Mouse (Mus musculus) adrenal gland, postnatal 36 days (tissue): ENCODE measurements at regions not wholly inside any gene's neighbourhood (a gene's known extent, or its start where the extent isn't known, plus 50 kb on each side); places are given as distances from the start of the nearest gene placed in this dataset.

Experiments used
- DNase-seq, 2 experiments: peaks; one replicate each; pipeline ENCODE4 v3.0.0; 2021; ENCODE audit warnings: mixed read lengths in 1 of 2

DNA sequence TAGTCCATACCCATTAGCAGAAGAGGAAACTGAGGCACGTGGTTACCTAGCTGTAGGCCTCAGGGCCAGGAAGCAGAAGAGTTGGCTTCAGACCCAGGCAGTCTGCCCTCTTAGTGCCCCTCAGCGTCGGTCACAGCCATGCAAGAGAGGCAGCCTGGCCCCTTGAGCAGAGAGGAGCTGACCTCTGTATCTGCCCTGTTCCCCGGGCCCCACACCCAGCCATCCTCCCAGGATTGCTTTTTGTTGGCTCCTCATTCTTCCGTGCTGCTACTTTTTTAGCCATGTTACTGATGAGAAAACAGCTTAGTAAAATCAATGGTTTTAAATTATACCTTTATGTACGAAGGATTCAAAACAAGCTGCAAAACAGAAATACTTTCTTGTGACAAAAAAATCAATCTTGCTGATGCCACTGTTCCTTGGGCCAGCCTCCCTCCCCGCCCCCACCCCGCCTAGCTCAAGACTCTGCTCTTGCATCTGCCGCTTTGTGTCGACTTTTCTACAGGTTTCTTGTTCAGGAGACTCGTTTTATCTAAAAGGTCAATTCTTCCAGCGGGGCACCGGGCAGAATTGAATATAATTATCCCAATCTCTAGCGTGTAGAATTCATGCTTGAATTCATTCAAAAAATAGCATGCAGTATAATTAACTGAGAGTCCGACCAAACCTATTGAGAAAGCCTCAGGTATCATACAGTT lies 70.8 kb downstream of the Sall1 start:
- DNase-seq = no peak

DNA sequence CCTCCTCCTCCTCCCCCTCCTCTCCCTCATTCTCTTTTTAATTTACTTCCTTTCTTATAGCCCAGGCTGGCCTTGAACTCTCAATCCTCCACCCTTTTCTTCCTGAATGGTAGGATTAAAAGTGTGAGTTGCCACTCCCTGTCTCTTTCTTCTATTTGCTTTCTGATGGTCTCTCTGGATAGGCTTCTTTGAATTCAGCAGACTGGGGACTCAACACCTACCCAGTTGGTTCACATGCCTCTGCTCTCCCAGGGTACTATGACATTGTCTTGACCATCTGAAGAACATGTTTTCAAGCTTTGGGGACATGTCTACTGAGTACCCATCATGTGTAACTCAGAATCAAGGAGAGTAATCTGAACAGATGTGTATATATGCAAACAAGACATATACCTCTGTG lies 85.1 kb downstream of the Sall1 start:
- no peak for DNase-seq

DNA sequence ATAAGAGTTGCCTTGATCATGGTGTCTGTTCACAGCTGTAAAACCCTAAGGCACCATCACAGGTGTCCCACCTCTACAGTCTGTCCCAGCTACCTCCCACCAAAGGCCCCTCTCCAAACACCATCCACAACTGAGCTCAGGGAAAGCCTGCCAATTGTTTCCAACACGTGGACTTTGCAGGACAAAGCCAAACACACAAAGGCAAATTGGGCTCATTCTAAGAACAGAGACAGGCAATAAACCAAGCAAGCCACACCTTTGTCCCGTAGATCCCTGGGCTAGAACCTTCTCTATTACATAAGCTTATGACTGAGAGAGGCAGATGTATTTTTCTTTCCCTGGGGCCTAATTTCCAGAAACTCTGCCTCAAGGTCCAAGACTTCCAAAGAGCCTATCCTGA lies 90.8 kb downstream of the Sall1 start:
- DNase-seq = no peak

- DNase-seq = no peak
Observed at GRCm38 (mm10) chr8:88951829-88952155, 92.2 kb downstream of the Sall1 start.

DNA sequence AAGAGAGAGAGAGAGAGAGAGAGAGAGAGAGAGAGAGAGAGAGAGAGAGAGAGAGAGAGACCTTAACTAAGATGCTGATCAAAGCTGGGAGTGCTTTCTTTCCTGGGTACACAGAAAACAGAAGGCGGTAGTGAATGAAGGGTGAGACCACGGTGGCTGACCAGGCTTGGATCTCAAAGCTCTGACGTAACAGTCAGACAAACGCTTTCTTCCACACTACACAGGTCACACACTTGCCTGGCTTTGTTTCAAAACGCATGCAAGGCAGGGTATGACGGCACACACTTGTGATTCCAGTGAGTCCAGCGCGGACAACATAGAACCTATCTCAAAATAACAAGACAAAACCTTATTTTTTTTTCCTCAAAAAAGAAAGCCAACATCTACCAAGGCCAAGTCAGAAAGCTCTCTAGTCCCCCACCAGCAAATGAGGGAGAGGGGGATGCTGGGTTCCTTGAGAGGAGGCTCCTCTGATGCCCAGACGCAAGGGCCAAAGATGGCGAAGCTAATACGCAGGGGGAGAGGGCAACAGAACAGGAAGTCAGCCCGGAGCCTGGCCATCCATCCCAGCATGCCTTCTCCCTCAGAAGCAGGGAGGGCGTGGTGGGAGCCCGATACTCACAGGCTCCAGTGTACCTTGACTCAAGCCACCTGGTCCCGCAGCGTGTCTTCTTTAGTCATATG lies 92.7 kb downstream of the Sall1 start:
- no peak for DNase-seq

DNA sequence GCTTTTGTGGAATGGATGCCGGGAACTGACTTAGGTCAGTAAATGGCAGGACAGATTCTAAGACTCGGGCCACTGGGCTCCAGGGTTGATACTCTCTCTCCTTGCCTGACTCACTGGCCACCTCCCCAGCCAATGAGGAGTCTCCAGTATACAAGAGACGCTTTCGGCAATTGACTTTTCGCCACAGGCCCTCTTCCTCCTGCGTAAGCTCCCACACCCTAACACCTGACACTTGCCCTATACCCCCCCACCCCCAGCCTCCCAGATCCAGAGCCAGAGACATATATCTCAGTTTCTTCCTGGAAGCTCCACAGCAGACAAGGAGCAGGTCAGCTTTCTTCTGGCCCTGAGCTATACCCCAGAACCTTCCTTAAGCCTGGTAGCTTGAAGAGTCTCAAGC lies 94.0 kb downstream of the Sall1 start:
- DNase-seq = no peak

- DNase-seq = no peak
Observed at GRCm38 (mm10) chr8:88948981-88949380, 95.0 kb downstream of the Sall1 start.

DNA sequence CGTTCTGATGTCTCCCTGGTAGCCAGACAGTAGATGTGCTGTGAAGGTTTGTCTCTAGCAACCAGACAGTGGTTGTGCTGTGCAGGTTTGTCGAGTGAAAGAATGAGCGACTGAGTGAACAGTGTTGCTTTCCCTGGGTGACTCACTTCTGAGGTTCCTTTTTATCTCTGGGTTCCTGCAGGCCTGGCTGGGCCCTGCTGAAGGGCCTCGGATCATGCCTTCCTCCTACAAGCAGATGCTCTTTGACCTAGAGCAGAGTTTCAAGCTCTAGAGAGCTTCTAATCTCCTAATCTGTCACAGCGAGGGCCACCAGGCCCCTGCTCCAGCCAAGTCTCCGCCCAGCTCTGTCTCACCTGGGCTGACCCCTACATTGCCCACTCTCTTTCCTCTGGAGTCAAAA lies 95.6 kb downstream of the Sall1 start:
- no peak for DNase-seq

DNA sequence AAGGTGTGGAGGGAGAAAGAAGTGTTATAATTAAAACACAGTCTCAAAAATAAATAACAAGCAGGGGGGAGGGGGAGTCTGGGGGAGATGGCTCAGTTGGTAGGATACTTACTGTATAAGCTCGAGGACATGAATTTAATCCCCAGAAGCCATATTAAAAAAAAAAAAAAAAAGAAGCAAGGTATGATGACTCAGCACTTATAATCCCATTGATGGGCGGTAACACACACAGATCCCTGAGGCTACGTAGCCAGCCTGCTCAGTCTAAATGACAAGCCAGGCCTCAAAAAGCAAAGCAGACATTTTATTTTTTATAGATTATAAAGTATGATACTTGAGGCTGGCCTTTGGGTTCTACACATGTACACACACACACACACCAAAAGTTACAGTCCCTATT lies 96.6 kb downstream of the Sall1 start:
- DNase-seq = no peak

DNA sequence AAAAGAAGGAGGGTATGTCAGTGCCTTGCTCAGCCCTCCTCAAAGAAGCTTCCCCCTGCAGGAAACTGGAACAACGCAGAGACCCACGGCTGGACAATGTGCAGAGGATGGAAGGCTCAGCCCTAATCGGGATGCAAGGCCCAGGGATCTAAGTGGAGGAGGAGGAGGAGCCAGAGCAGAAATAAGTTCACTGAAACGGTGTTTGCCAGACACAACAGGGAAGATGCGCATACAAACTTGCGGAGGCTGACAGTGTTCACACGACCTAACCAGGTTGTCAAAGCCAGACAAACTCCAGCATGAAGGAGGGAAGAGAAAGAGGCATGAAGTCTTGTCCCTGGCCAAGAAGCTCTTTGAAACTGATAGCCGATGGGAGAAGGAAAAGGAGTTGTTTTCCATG lies 98.3 kb downstream of the Sall1 start:
- DNase-seq = no peak

GRCm38 (mm10) chr8:88944038-88944437 lies 99.9 kb downstream of the Sall1 start:
- DNase-seq = peak; percentile 10 to 21

DNA sequence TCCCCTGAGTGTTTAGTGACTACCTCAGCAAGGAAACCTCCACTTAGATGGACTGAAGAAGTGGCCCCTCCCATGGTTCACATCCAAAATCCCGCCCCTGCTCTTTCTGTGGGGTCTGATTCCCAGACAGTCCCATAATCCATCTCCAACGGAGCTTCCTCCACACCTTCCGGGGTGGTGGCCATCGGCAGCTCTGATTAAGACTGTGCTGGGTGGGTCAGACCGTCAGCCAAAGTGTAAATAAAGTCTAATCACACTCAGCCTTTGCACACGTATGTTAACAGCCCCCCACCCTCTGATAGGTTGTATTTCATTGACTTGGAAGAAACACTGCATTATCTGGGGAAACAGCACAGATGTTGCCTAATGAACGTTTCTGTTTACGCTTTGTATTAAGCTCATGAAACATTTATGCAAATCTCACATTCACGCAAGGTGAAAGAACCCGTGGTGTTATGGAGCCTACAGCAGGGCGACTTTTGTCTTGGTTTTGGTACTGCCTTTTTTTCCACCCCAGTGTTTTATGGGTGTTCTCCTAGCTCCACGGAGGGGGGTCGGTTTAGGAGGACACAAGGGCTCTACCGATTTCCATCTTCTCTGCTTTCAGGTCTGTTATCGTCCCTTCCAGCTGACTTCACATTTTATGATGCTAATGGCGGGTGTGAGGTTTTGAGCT lies 104.8 kb downstream of the Sall1 start:
- DNase-seq = no peak

- DNase-seq = no peak
Observed at GRCm38 (mm10) chr8:88934708-88935107, 109.3 kb downstream of the Sall1 start.

DNA sequence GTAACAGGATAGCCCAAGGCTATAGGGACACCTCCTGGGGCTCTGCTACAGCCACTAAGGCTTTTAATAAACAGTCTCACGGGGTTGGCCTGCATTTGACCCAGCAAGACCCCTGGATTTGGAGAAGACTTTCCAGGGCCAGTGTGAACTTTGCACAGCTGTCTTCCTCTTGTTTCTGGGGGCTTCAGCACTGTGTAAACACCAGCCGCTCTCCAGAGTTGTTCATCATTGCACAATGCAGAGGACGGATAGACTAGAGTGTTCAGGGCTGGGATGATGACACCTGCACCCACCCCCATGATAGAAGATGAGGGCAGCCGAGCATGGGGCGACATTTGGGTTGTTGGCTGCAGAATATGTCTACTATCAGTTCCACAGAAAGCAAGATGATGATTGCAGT lies 112.9 kb downstream of the Sall1 start:
- no peak for DNase-seq

DNA sequence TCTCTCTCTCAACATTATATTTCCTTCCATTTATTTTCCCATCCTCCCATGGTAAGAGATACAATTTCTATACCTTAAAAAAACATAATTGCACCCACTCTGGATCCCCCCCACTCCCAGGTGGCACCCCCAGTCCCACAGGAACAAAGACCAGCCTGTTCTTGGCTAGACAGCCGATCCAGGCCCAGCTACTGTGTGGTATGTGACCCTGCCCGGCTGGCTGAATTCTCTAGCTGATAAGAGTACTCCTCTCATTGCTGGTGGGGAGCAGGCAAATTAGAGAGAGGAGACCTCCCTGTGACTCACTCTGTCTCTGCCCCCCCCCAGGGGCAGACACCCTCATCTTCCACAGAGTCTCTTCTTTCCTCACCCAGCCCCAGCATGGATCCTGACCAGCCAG lies 113.6 kb downstream of the Sall1 start:
- no peak for DNase-seq

GRCm38 (mm10) chr8:88928675-88929377 lies 115.1 kb downstream of the Sall1 start:
- no peak for DNase-seq

DNA sequence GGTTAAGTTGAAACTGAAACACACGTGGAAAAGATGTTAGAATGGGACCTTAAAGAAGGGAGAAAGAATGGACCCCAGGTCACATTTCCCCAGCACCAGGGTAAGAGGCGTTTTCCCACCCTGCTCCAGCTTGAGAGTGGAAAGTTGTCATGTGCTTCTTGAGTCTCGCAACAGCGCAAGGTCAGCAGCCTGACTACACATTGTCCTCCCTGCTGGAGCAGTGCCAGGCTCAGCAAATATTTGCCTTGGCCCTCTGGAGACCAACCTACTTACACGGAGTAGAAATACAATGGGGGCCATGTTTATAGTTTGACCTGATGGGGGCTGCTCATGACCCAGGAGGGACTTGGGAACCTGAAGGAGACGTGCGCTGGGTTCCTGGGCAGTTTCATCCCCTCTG lies 121.1 kb downstream of the Sall1 start:
- peak; percentile 37 to 52 for DNase-seq

DNA sequence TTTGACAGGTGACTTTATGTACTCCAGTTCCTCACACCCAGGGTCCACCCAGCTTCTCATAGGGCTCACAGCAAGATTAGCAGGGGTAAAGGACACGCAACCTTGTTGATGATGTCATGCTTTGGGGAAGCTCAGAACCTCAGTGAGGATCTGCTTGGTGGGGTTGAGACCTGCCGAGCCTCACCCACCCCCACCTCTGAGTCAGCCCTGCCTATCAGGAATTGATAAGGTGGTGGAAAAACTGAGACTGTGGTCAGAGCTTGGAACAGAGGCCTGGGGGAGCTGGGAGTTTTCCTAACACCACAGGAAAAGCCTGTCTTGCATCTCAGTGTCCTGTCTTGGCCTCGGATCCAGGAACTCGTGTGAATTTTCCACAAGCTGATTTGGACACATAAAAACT lies 122.0 kb downstream of the Sall1 start:
- DNase-seq = no peak

DNA sequence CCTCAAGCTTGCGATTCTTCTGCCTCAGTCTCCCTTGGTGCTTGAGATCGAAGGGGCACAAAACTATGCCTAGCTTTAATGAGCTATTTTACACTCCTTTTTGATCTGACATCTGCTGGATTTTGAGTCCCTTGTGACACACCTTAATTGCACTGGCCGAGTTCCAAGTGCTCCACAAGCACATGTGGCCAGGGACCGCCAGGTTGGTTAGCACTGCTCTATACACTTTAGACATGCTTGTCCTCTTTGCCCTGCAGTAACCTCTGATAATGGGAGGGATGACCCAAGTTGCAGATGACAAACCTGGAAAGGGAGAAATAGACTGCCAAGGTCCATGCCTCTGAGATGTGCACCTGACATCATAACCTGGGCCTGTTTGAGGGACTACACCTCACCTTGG lies 124.7 kb downstream of the Sall1 start:
- no peak for DNase-seq

- DNase-seq = no peak
Observed at GRCm38 (mm10) chr8:88916064-88916463, 127.9 kb downstream of the Sall1 start.

GRCm38 (mm10) chr8:88914657-88915056 lies 129.3 kb downstream of the Sall1 start:
- no peak for DNase-seq

- no peak for DNase-seq
Observed at GRCm38 (mm10) chr8:88914190-88914589, 129.8 kb downstream of the Sall1 start.

GRCm38 (mm10) chr8:88906244-88906643 lies 137.7 kb downstream of the Sall1 start:
- DNase-seq = no peak
